Mouse (Mus musculus): ENCODE data around the gene Slc51a. TPM values are rescaled to one million over a fixed set of nuclear protein-coding genes. Genes with fewer than 3 reads are reported as not detected.

The Slc51a gene
- 0.25 and 0.29 TPM in 2 replicates for polyA plus RNA-seq (2014; fragmentation: Nextera tagmentation; extraction: Ambion mirVana)

GRCm38 (mm10) chr16:32487234-32488111 lies at the start of gene Slc51a:
Gene Slc51a, minus strand, starts transcription at chr16:32487879.
- WGBS: 66% methylated on average over 15 of the region's 15 CpGs
- Histone ChIP-seq H3K4me3 (ENCODE audit: low read depth, low read length) (no peak within 1 kb of the TSS), H3K4me2 (replicated peaks; ENCODE audit: low read depth, low read length) (no peak within 1 kb of the TSS), H3K9me3 (ENCODE audit: control insufficient read depth, low read length) (no peaks in the 10 kb centered on the region), H3K27ac (ENCODE audit: low read depth, low read length) (no peak within 1 kb of the TSS), H3K4me1 (replicated peaks; ENCODE audit: control insufficient read depth, insufficient read depth, low read length) (0 out of 2 replicates have a peak, but pooled peaks cover 2% of the 10 kb centered on the region), H3K36me3 (ENCODE audit: control insufficient read depth, insufficient read depth, low read length) (no peaks in the 10 kb centered on the region), H3K9ac (ENCODE audit: low read depth, low read length) (no peak within 1 kb of the TSS), H3K27me3 (ENCODE audit: control insufficient read depth, insufficient read depth, low read length) (no peaks in the 10 kb centered on the region)
- DNase-seq (ENCODE audit: low spot score) (no peak), ATAC-seq (ENCODE audit: low FRiP score) (no peak)

- Histone ChIP-seq H3K4me1 (replicated peaks; ENCODE audit: control insufficient read depth, insufficient read depth, low read length) (peaks cover 2% of the 10 kb centered on the region), H3K36me3 (ENCODE audit: control insufficient read depth, insufficient read depth, low read length) (no peaks in the 10 kb centered on the region), H3K9ac (ENCODE audit: low read depth, low read length) (no peak overlapping the region), H3K4me3 (ENCODE audit: low read depth, low read length) (no peak overlapping the region), H3K27me3 (ENCODE audit: control insufficient read depth, insufficient read depth, low read length) (no peaks in the 10 kb centered on the region), H3K9me3 (ENCODE audit: control insufficient read depth, low read length) (no peaks in the 10 kb centered on the region), H3K4me2 (replicated peaks; ENCODE audit: low read depth, low read length) (no peak overlapping the region), H3K27ac (ENCODE audit: low read depth, low read length) (no peak overlapping the region)
- ATAC-seq (ENCODE audit: low FRiP score) (no peak), DNase-seq (ENCODE audit: low spot score) (no peak)
- WGBS: 29% methylated on average over 5 of the region's 5 CpGs
Observed at GRCm38 (mm10) chr16:32535157-32535751, 47.6 kb upstream of the Slc51a start.

- H3K9ac ChIP-seq (ENCODE audit: low read depth, low read length): no peak overlapping the region
- H3K27ac ChIP-seq (ENCODE audit: low read depth, low read length): no peak overlapping the region
- no peaks in the 10 kb centered on the region for H3K9me3 ChIP-seq (ENCODE audit: control insufficient read depth, low read length)
- no peak overlapping the region for H3K4me2 ChIP-seq (replicated peaks; ENCODE audit: low read depth, low read length)
- 57% methylated on average over 18 of the region's 18 CpGs for WGBS
- ATAC-seq (ENCODE audit: low FRiP score) (no peak), DNase-seq (ENCODE audit: low spot score) (no peak)
- H3K4me3 ChIP-seq (ENCODE audit: low read depth, low read length): no peak overlapping the region
- H3K36me3 ChIP-seq (ENCODE audit: control insufficient read depth, insufficient read depth, low read length): no peaks in the 10 kb centered on the region
- peaks cover 2% of the 10 kb centered on the region; the same call in 1 of the 2 replicates for H3K4me1 ChIP-seq (replicated peaks; ENCODE audit: control insufficient read depth, insufficient read depth, low read length)
- no peaks in the 10 kb centered on the region for H3K27me3 ChIP-seq (ENCODE audit: control insufficient read depth, insufficient read depth, low read length)
Observed at GRCm38 (mm10) chr16:32532878-32533826, 45.5 kb upstream of the Slc51a start.

- no peaks in the 10 kb centered on the region for H3K9me3 ChIP-seq (ENCODE audit: control insufficient read depth, low read length)
- no peak overlapping the region for H3K9ac ChIP-seq (ENCODE audit: low read depth, low read length)
- no peak overlapping the region for H3K27ac ChIP-seq (ENCODE audit: low read depth, low read length)
- WGBS: 66% methylated on average over 7 of the region's 7 CpGs
- no peaks in the 10 kb centered on the region for H3K36me3 ChIP-seq (ENCODE audit: control insufficient read depth, insufficient read depth, low read length)
- DNase-seq (ENCODE audit: low spot score): no peak
- no peak overlapping the region for H3K4me3 ChIP-seq (ENCODE audit: low read depth, low read length)
- H3K27me3 ChIP-seq (ENCODE audit: control insufficient read depth, insufficient read depth, low read length): no peaks in the 10 kb centered on the region
- no peaks in the 10 kb centered on the region; the same call in 1 of the 2 replicates for H3K4me1 ChIP-seq (replicated peaks; ENCODE audit: control insufficient read depth, insufficient read depth, low read length)
- no peak for ATAC-seq (ENCODE audit: low FRiP score)
- no peak overlapping the region for H3K4me2 ChIP-seq (replicated peaks; ENCODE audit: low read depth, low read length)
Observed at GRCm38 (mm10) chr16:32526906-32527305, 39.2 kb upstream of the Slc51a start.

GRCm38 (mm10) chr16:32524244-32524615 lies 36.6 kb upstream of the Slc51a start:
- DNase-seq (ENCODE audit: low spot score): no peak
- Histone ChIP-seq H3K4me1 (replicated peaks; ENCODE audit: control insufficient read depth, insufficient read depth, low read length) (no peaks in the 10 kb centered on the region; the same call in 1 of the 2 replicates), H3K4me2 (replicated peaks; ENCODE audit: low read depth, low read length) (no peak overlapping the region), H3K4me3 (ENCODE audit: low read depth, low read length) (no peak overlapping the region), H3K27ac (ENCODE audit: low read depth, low read length) (0 out of 2 replicates have a peak overlapping the region, but pooled peaks have one; percentile 39), H3K27me3 (ENCODE audit: control insufficient read depth, insufficient read depth, low read length) (no peaks in the 10 kb centered on the region), H3K9me3 (ENCODE audit: control insufficient read depth, low read length) (no peaks in the 10 kb centered on the region), H3K9ac (ENCODE audit: low read depth, low read length) (no peak overlapping the region; the same call in 1 of the 2 replicates), H3K36me3 (ENCODE audit: control insufficient read depth, insufficient read depth, low read length) (no peaks in the 10 kb centered on the region)
- 75% methylated on average over 5 of the region's 5 CpGs for WGBS
- ATAC-seq (ENCODE audit: low FRiP score): no peak

GRCm38 (mm10) chr16:32523462-32524243 lies 36.0 kb upstream of the Slc51a start:
- ATAC-seq (ENCODE audit: low FRiP score): peak; percentile 45; the same call in 1 of the 2 replicates
- Histone ChIP-seq H3K4me1 (replicated peaks; ENCODE audit: control insufficient read depth, insufficient read depth, low read length) (no peaks in the 10 kb centered on the region; the same call in 1 of the 2 replicates), H3K4me3 (ENCODE audit: low read depth, low read length) (no peak overlapping the region), H3K9ac (ENCODE audit: low read depth, low read length) (no peak overlapping the region), H3K4me2 (replicated peaks; ENCODE audit: low read depth, low read length) (no peak overlapping the region), H3K27ac (ENCODE audit: low read depth, low read length) (no peak overlapping the region), H3K9me3 (ENCODE audit: control insufficient read depth, low read length) (no peaks in the 10 kb centered on the region), H3K27me3 (ENCODE audit: control insufficient read depth, insufficient read depth, low read length) (no peaks in the 10 kb centered on the region), H3K36me3 (ENCODE audit: control insufficient read depth, insufficient read depth, low read length) (no peaks in the 10 kb centered on the region)
- 67% methylated on average over 8 of the region's 8 CpGs for WGBS
- DNase-seq (ENCODE audit: low spot score): peak; percentile 49

GRCm38 (mm10) chr16:32522578-32523194 lies 35.0 kb upstream of the Slc51a start:
- H3K36me3 ChIP-seq (ENCODE audit: control insufficient read depth, insufficient read depth, low read length): no peaks in the 10 kb centered on the region
- no peaks in the 10 kb centered on the region for H3K27me3 ChIP-seq (ENCODE audit: control insufficient read depth, insufficient read depth, low read length)
- no peak overlapping the region for H3K4me2 ChIP-seq (replicated peaks; ENCODE audit: low read depth, low read length)
- no peak for ATAC-seq (ENCODE audit: low FRiP score)
- no peak for DNase-seq (ENCODE audit: low spot score)
- no peaks in the 10 kb centered on the region; the same call in 1 of the 2 replicates for H3K4me1 ChIP-seq (replicated peaks; ENCODE audit: control insufficient read depth, insufficient read depth, low read length)
- no peaks in the 10 kb centered on the region for H3K9me3 ChIP-seq (ENCODE audit: control insufficient read depth, low read length)
- H3K27ac ChIP-seq (ENCODE audit: low read depth, low read length): no peak overlapping the region
- H3K9ac ChIP-seq (ENCODE audit: low read depth, low read length): no peak overlapping the region
- H3K4me3 ChIP-seq (ENCODE audit: low read depth, low read length): no peak overlapping the region
- 90% methylated on average over 6 of the region's 6 CpGs for WGBS

All from hindbrain, embryonic 11.5 days (tissue).